Mouse (Mus musculus): ENCODE results near the gene AI481877. TPM values are rescaled to one million over a fixed set of nuclear protein-coding genes. Genes with fewer than 3 reads are reported as not detected.
A peak's percentile ranks its signal among the peaks of the same experiment; 100 is the strongest.

AI481877 gene
- polyA plus RNA-seq, 1 experiment from 2014 or later: not detected

- no peak for ATAC-seq
- no peak overlapping the region for H3K27ac ChIP-seq (ENCODE audit: low read depth, low read length)
- no peaks in the 10 kb centered on the region; the same call in 1 of the 2 replicates for H3K36me3 ChIP-seq (ENCODE audit: control insufficient read depth, insufficient read depth)
- no peak overlapping the region for H3K4me3 ChIP-seq (ENCODE audit: low read depth, low read length)
- H3K9me3 ChIP-seq (ENCODE audit: control insufficient read depth): no peaks in the 10 kb centered on the region
- WGBS: 87% methylated on average over 11 of the region's 11 CpGs
- no peaks in the 10 kb centered on the region for H3K27me3 ChIP-seq (replicated peaks; ENCODE audit: control insufficient read depth, insufficient read depth, low read length)
- TF ChIP-seq CTCF (IDR thresholded peaks at IDR 0.05; ENCODE audit: low read depth): no peak
- H3K9ac ChIP-seq (ENCODE audit: low read depth, low read length): no peak overlapping the region
- no peaks in the 10 kb centered on the region for H3K4me1 ChIP-seq (replicated peaks; ENCODE audit: control insufficient read depth, insufficient read depth, low read length)
- H3K4me2 ChIP-seq (replicated peaks; ENCODE audit: low read depth): no peak overlapping the region
Observed at GRCm38 (mm10) chr4:59040397-59041287, 98.1 kb downstream of the AI481877 start.

- H3K27me3 ChIP-seq (replicated peaks; ENCODE audit: control insufficient read depth, insufficient read depth, low read length): no peaks in the 10 kb centered on the region
- no peaks in the 10 kb centered on the region for H3K4me1 ChIP-seq (replicated peaks; ENCODE audit: control insufficient read depth, insufficient read depth, low read length)
- no peak overlapping the region for H3K27ac ChIP-seq (ENCODE audit: low read depth, low read length)
- H3K4me2 ChIP-seq (replicated peaks; ENCODE audit: low read depth): no peak overlapping the region
- no peak for ATAC-seq
- 70% methylated on average over 3 of the region's 3 CpGs for WGBS
- TF ChIP-seq CTCF (IDR thresholded peaks at IDR 0.05; ENCODE audit: low read depth): no peak
- no peak overlapping the region for H3K4me3 ChIP-seq (ENCODE audit: low read depth, low read length)
- no peak overlapping the region for H3K9ac ChIP-seq (ENCODE audit: low read depth, low read length)
- no peaks in the 10 kb centered on the region for H3K36me3 ChIP-seq (ENCODE audit: control insufficient read depth, insufficient read depth)
- H3K9me3 ChIP-seq (ENCODE audit: control insufficient read depth): no peaks in the 10 kb centered on the region
Observed at GRCm38 (mm10) chr4:59037525-59037924, 101.3 kb downstream of the AI481877 start.

- Histone ChIP-seq H3K27me3 (replicated peaks; ENCODE audit: control insufficient read depth, insufficient read depth, low read length) (no peaks in the 10 kb centered on the region), H3K27ac (ENCODE audit: low read depth, low read length) (no peak overlapping the region; the same call in 1 of the 2 replicates), H3K9ac (ENCODE audit: low read depth, low read length) (no peak overlapping the region), H3K4me3 (ENCODE audit: low read depth, low read length) (no peak overlapping the region), H3K4me2 (replicated peaks; ENCODE audit: low read depth) (0 out of 2 replicates have a peak overlapping the region, but pooled peaks have one; percentile 6), H3K4me1 (replicated peaks; ENCODE audit: control insufficient read depth, insufficient read depth, low read length) (no peaks in the 10 kb centered on the region), H3K9me3 (ENCODE audit: control insufficient read depth) (no peaks in the 10 kb centered on the region), H3K36me3 (ENCODE audit: control insufficient read depth, insufficient read depth) (no peaks in the 10 kb centered on the region)
- peak; percentile 92 for TF ChIP-seq CTCF (IDR thresholded peaks at IDR 0.05; ENCODE audit: low read depth)
- ATAC-seq: 0 out of 2 replicates have a peak, but pooled peaks have one; percentile 14
- WGBS: 53% methylated on average over 13 of the region's 13 CpGs
Observed at GRCm38 (mm10) chr4:59036490-59037127, 102.2 kb downstream of the AI481877 start.

- H3K27ac ChIP-seq (ENCODE audit: low read depth, low read length): 0 out of 2 replicates have a peak overlapping the region, but pooled peaks have one; percentile 64
- peak overlapping the region; percentile 72 for H3K4me2 ChIP-seq (replicated peaks; ENCODE audit: low read depth)
- peak overlapping the region; percentile 63 for H3K4me3 ChIP-seq (ENCODE audit: low read depth, low read length)
- no peaks in the 10 kb centered on the region for H3K27me3 ChIP-seq (replicated peaks; ENCODE audit: control insufficient read depth, insufficient read depth, low read length)
- 72% methylated on average over 18 of the region's 18 CpGs for WGBS
- ATAC-seq: no peak
- TF ChIP-seq CTCF (IDR thresholded peaks at IDR 0.05; ENCODE audit: low read depth): no peak
- H3K36me3 ChIP-seq (ENCODE audit: control insufficient read depth, insufficient read depth): no peaks in the 10 kb centered on the region
- no peaks in the 10 kb centered on the region for H3K4me1 ChIP-seq (replicated peaks; ENCODE audit: control insufficient read depth, insufficient read depth, low read length)
- no peaks in the 10 kb centered on the region for H3K9me3 ChIP-seq (ENCODE audit: control insufficient read depth)
- 0 out of 2 replicates have a peak overlapping the region, but pooled peaks have one; percentile 47 for H3K9ac ChIP-seq (ENCODE audit: low read depth, low read length)
Observed at GRCm38 (mm10) chr4:59035786-59036350, 102.9 kb downstream of the AI481877 start.

- peak within 1 kb of the TSS; percentile 47 for H3K9ac ChIP-seq (ENCODE audit: low read depth, low read length)
- H3K27ac ChIP-seq (ENCODE audit: low read depth, low read length): peak within 1 kb of the TSS; percentile 64; the same call in 1 of the 2 replicates
- peak within 1 kb of the TSS; percentile 72 for H3K4me2 ChIP-seq (replicated peaks; ENCODE audit: low read depth)
- no peaks in the 10 kb centered on the region for H3K9me3 ChIP-seq (ENCODE audit: control insufficient read depth)
- H3K4me3 ChIP-seq (ENCODE audit: low read depth, low read length): peak within 1 kb of the TSS; percentile 63
- H3K4me1 ChIP-seq (replicated peaks; ENCODE audit: control insufficient read depth, insufficient read depth, low read length): no peaks in the 10 kb centered on the region
- 7% methylated on average over 76 of the region's 76 CpGs for WGBS
- H3K36me3 ChIP-seq (ENCODE audit: control insufficient read depth, insufficient read depth): no peaks in the 10 kb centered on the region
- no peaks in the 10 kb centered on the region for H3K27me3 ChIP-seq (replicated peaks; ENCODE audit: control insufficient read depth, insufficient read depth, low read length)
- peak; percentile 25; the same call in 1 of the 2 replicates for TF ChIP-seq CTCF (IDR thresholded peaks at IDR 0.05; ENCODE audit: low read depth)
- ATAC-seq: peak; percentile 83
Observed at GRCm38 (mm10) chr4:59034918-59035785, 103.6 kb downstream of the AI481877 start, which contains the start of gene Gng10. TSS of gene Gng10 (plus strand) at chr4:59035088.
